Mouse (Mus musculus) ES-E14 (cell line): ENCODE results near the gene Gm17555. TPM values are rescaled to one million over a fixed set of nuclear protein-coding genes. Genes with fewer than 3 reads are reported as not detected.

Experiments
- DNase-seq: peaks from one replicate; pipeline ENCODE4 v3.0.0-alpha.2; 2013; ENCODE audit warnings: low read depth, low spot score
- H3K27ac ChIP-seq: 2 replicates; pipeline ENCODE4 v1.5.1; 2012; ENCODE audit warnings: low read depth, mild to moderate bottlenecking, low read length, moderate library complexity, mixed read lengths; ENCODE audit not compliant: poor library complexity, insufficient read depth, severe bottlenecking
- H3K36me3 ChIP-seq: 2 replicates; pipeline ENCODE4 v1.6.1; 2012; ENCODE audit warnings: mild to moderate bottlenecking, low read length, moderate library complexity, mixed read lengths; ENCODE audit not compliant: control insufficient read depth, poor library complexity, insufficient read depth, severe bottlenecking
- H3K4me1 ChIP-seq, 2 experiments: fragments of 150-350 bp in 1 of 2; sonication (generic) in 1 of 2; 2 replicates each; pipeline ENCODE4 v1.6.1; 2012; ENCODE audit warnings: low read length in 2 of 2, mild to moderate bottlenecking in 1 of 2, mixed read lengths in 1 of 2; ENCODE audit not compliant: control insufficient read depth in 2 of 2, insufficient read depth in 2 of 2, poor library complexity in 1 of 2
- H3K4me3 ChIP-seq, 2 experiments: fragments of 150-350 bp in 1 of 2; sonication (generic) in 1 of 2; 2 replicates each; pipeline ENCODE4 v1.5.1; 2012; ENCODE audit warnings: low read length in 2 of 2, low read depth in 1 of 2, mild to moderate bottlenecking in 1 of 2, mixed read lengths in 1 of 2; ENCODE audit not compliant: insufficient read depth in 1 of 2, poor library complexity in 1 of 2, severe bottlenecking in 1 of 2
- H3K9ac ChIP-seq: 2 replicates; pipeline ENCODE4 v1.6.1; 2012; ENCODE audit warnings: low read depth, mild to moderate bottlenecking, low read length, mixed read lengths; ENCODE audit not compliant: poor library complexity, insufficient read depth, severe bottlenecking
- H3K9me3 ChIP-seq: fragments of 150-350 bp; sonication (generic); 2 replicates; pipeline ENCODE4 v1.6.1; 2012; ENCODE audit warnings: low read depth, mild to moderate bottlenecking, low read length; ENCODE audit not compliant: control insufficient read depth, insufficient read depth
- CHD2 ChIP-seq: IDR thresholded peaks from 2 replicates; pipeline ENCODE4 v1.6.1; 2014; ENCODE audit warnings: mild to moderate bottlenecking, low read depth, low read length, inconsistent platforms
- HCFC1 ChIP-seq: IDR thresholded peaks from 2 replicates; pipeline ENCODE4 v1.6.1; 2012; ENCODE audit warnings: low read length, inconsistent platforms, borderline replicate concordance; ENCODE audit not compliant: insufficient read depth
- MAFK ChIP-seq: IDR thresholded peaks from 2 replicates; pipeline ENCODE4 v1.6.1; 2014; ENCODE audit warnings: mild to moderate bottlenecking, low read depth, low read length, inconsistent platforms; ENCODE audit not compliant: insufficient read depth
- ZC3H11A ChIP-seq: IDR thresholded peaks from 2 replicates; pipeline ENCODE4 v1.6.1; 2012; ENCODE audit warnings: low read depth, mild to moderate bottlenecking, inconsistent platforms, low read length, borderline replicate concordance
- ZNF384 ChIP-seq: IDR thresholded peaks from 2 replicates; pipeline ENCODE4 v1.6.1; 2012; ENCODE audit warnings: low read depth, low read length, inconsistent platforms
- in situ Hi-C, 2 experiments: fragments of 600-800 bp; cut with MboI; formaldehyde crosslinking; loops; one replicate each; pipeline ENCODE4 v1.15.1; 2025; ENCODE audit warnings: low sequenced_read_pairs in 2 of 2, inconsistent platforms in 1 of 2; ENCODE audit not compliant: unreplicated experiment in 2 of 2
- total RNA-seq: library from RNA; depleted of rRNA; stranded (reverse); fragments of 300-350 nt; gene quantifications from 2 replicates; pipeline ENCODE4 v1.2.3, GENCODE M21; 2012

Gm17555 gene
- total RNA-seq, 1 experiment = not detected

GRCm38 (mm10) chr2:126227581-126227980 lies 12.7 kb downstream of the Gm17555 start:
- no peaks in the 10 kb centered on the region for H3K36me3 ChIP-seq
- H3K27ac ChIP-seq = no peak overlapping the region
- no peak overlapping the region for H3K4me3 ChIP-seq
- no peak overlapping the region for H3K9ac ChIP-seq
- no peaks in the 10 kb centered on the region for H3K4me1 ChIP-seq
- H3K9me3 ChIP-seq = no peaks in the 10 kb centered on the region
- in situ Hi-C loops = no loop called here
- TF ChIP-seq MAFK (no peak), CHD2 (no peak), ZC3H11A (no peak), ZNF384 (no peak), HCFC1 (no peak)
- no peak for DNase-seq

DNA sequence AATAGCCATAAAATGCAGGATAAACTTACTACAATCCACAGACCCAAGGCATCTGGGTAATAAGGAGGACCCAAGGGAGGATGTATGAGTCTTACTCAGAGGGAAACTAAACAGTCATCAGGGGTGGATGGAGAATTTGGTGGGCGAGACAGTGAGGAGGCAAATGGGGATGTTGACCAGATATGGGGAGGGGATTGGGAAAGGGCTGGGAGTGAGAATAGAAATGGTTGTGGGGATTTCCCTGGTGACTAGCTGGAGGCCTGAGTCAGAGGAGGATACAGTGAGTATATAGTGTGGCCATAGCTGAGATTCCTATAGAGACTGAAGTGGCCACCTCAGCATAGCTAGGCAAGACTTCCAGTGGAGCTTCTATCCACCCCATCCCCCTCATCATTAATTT lies 16.8 kb downstream of the Gm17555 start:
- TF ChIP-seq MAFK (no peak), HCFC1 (no peak), ZC3H11A (no peak), CHD2 (no peak), ZNF384 (no peak)
- Histone ChIP-seq H3K36me3 (no peaks in the 10 kb centered on the region), H3K4me3 (no peak overlapping the region), H3K9ac (no peak overlapping the region), H3K9me3 (peaks cover 2% of the 10 kb centered on the region; the same call in 1 of the 2 replicates), H3K4me1 (no peaks in the 10 kb centered on the region), H3K27ac (no peak overlapping the region)
- in situ Hi-C loops = no loop called here
- DNase-seq = no peak

DNA sequence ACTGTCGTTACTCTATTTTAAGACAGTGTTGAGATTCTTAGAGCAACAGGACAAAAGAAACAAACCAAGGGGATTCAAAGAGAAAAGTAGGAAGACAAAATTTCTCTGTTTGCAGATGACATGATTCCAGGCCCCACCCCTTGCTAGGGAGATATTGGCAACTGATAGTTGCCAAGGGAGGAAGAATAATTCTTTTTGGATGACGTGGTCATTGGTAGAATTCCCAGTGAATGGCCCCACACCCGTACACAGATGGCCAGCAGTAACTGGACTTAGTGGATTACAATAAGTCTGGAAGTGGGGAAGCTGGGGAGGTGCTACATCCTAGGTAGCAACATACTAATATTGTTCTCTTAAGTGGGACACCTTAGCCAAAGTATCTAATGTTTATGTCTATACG lies 22.0 kb downstream of the Gm17555 start:
- H3K27ac ChIP-seq = no peak overlapping the region
- no peak for TF ChIP-seq HCFC1
- no peak for TF ChIP-seq ZNF384
- no peak for TF ChIP-seq CHD2
- TF ChIP-seq ZC3H11A = no peak
- TF ChIP-seq MAFK = no peak
- DNase-seq = no peak
- no peaks in the 10 kb centered on the region for H3K36me3 ChIP-seq
- H3K9ac ChIP-seq = no peak overlapping the region
- H3K9me3 ChIP-seq = peaks cover 2% of the 10 kb centered on the region; the same call in 1 of the 2 replicates
- no peak overlapping the region for H3K4me3 ChIP-seq
- H3K4me1 ChIP-seq = no peaks in the 10 kb centered on the region
- in situ Hi-C loops = no loop called here

GRCm38 (mm10) chr2:126245446-126245845 lies 30.5 kb downstream of the Gm17555 start:
- no peaks in the 10 kb centered on the region for H3K9me3 ChIP-seq
- H3K4me1 ChIP-seq = no peaks in the 10 kb centered on the region
- TF ChIP-seq ZC3H11A (no peak), ZNF384 (no peak), MAFK (no peak)
- no peak for DNase-seq
- no peak overlapping the region for H3K9ac ChIP-seq
- H3K4me3 ChIP-seq = no peak overlapping the region
- H3K36me3 ChIP-seq = no peaks in the 10 kb centered on the region
- in situ Hi-C loops = no loop called here
- H3K27ac ChIP-seq = no peak overlapping the region

DNA sequence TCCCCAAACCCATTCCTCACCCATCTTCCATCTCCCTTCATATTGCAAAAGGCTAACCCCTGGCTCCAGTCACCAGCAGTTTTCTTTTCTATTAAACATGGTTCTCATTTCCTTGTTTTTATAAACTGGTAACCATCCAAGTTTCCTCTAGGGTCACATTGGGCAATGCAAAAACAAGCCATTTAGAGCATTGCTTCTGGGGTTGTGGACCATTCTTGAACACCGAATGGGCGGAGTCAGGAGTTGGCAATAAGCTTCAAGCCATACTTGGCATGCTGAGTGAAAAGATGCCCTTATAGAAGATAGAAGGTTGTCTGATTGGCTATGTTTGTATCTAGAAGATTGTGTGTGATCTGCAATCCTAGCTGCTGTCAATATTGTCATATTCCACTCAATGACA lies 33.6 kb downstream of the Gm17555 start:
- H3K36me3 ChIP-seq = no peaks in the 10 kb centered on the region
- in situ Hi-C loops = no loop called here
- no peaks in the 10 kb centered on the region for H3K9me3 ChIP-seq
- DNase-seq = no peak
- no peak overlapping the region for H3K27ac ChIP-seq
- TF ChIP-seq ZC3H11A (no peak), MAFK (no peak), CHD2 (no peak; the same call in 1 of the 2 replicates), HCFC1 (no peak), ZNF384 (no peak)
- no peak overlapping the region for H3K4me3 ChIP-seq
- no peak overlapping the region for H3K9ac ChIP-seq
- H3K4me1 ChIP-seq = no peaks in the 10 kb centered on the region
